Mouse (Mus musculus) ES-E14 (cell line): ENCODE results near the gene Obscn.

Experiments
- CHD2 ChIP-seq: IDR thresholded peaks from 2 replicates; pipeline ENCODE4 v1.6.1; 2014; ENCODE audit warnings: mild to moderate bottlenecking, low read depth, low read length, inconsistent platforms
- HCFC1 ChIP-seq: IDR thresholded peaks from 2 replicates; pipeline ENCODE4 v1.6.1; 2012; ENCODE audit warnings: low read length, inconsistent platforms, borderline replicate concordance; ENCODE audit not compliant: insufficient read depth
- MAFK ChIP-seq: IDR thresholded peaks from 2 replicates; pipeline ENCODE4 v1.6.1; 2014; ENCODE audit warnings: mild to moderate bottlenecking, low read depth, low read length, inconsistent platforms; ENCODE audit not compliant: insufficient read depth
- ZC3H11A ChIP-seq: IDR thresholded peaks from 2 replicates; pipeline ENCODE4 v1.6.1; 2012; ENCODE audit warnings: low read depth, mild to moderate bottlenecking, inconsistent platforms, low read length, borderline replicate concordance
- ZNF384 ChIP-seq: IDR thresholded peaks from 2 replicates; pipeline ENCODE4 v1.6.1; 2012; ENCODE audit warnings: low read depth, low read length, inconsistent platforms

- TF ChIP-seq MAFK (no peak), ZC3H11A (no peak), CHD2 (no peak), ZNF384 (no peak), HCFC1 (no peak)
Observed at GRCm38 (mm10) chr11:59058025-59058424, 78.2 kb downstream of the Obscn start.
